Mouse (Mus musculus) hindbrain, embryonic 16.5 days (tissue): ENCODE measurements around the gene Tpbgl. TPM values are rescaled to one million over a fixed set of nuclear protein-coding genes. Genes with fewer than 3 reads are reported as not detected.
A peak's percentile ranks its signal among the peaks of the same experiment; 100 is the strongest.

ENCODE experiments used
- ATAC-seq: fragments of 200-750 bp; cut with Nextera tagmentation; 2 replicates; pipeline ENCODE4 v1.8.0; 2017; ENCODE audit warnings: moderate TSS enrichment, moderate library complexity
- H3K27ac ChIP-seq: fragments of 300-500 bp; sonication (generic); 2 replicates; pipeline ENCODE4 v1.5.1; 2014; ENCODE audit warnings: low read depth, mild to moderate bottlenecking, control low read depth, low read length, moderate library complexity
- H3K27me3 ChIP-seq: fragments of 300-500 bp; sonication (generic); replicated peaks from 2 replicates; pipeline ENCODE4 v1.6.1; 2014; ENCODE audit warnings: low read length; ENCODE audit not compliant: control insufficient read depth, insufficient read depth
- H3K36me3 ChIP-seq: fragments of 300-500 bp; sonication (generic); 2 replicates; pipeline ENCODE4 v1.6.1; 2014; ENCODE audit warnings: mild to moderate bottlenecking, low read length, moderate library complexity, mixed read lengths; ENCODE audit not compliant: control insufficient read depth, insufficient read depth
- H3K4me1 ChIP-seq: fragments of 300-500 bp; sonication (generic); 2 replicates; pipeline ENCODE4 v1.6.1; 2014; ENCODE audit warnings: low read depth, low read length; ENCODE audit not compliant: control insufficient read depth, insufficient read depth
- H3K4me2 ChIP-seq: fragments of 300-500 bp; sonication (generic); 2 replicates; pipeline ENCODE4 v1.6.1; 2014; ENCODE audit warnings: mild to moderate bottlenecking, low read length, control low read depth, moderate library complexity
- H3K4me3 ChIP-seq: fragments of 300-500 bp; sonication (generic); 2 replicates; pipeline ENCODE4 v1.5.1; 2014; ENCODE audit warnings: mild to moderate bottlenecking, low read length, control low read depth, moderate library complexity
- H3K9ac ChIP-seq: fragments of 300-500 bp; sonication (generic); 2 replicates; pipeline ENCODE4 v1.6.1; 2014; ENCODE audit warnings: low read depth, mild to moderate bottlenecking, control low read depth, low read length, moderate library complexity
- H3K9me3 ChIP-seq: fragments of 300-500 bp; sonication (generic); 2 replicates; pipeline ENCODE4 v1.6.1; 2014; ENCODE audit warnings: mild to moderate bottlenecking, low read length, moderate library complexity; ENCODE audit not compliant: control insufficient read depth
- WGBS: fragments of 180-500 bp; shearing (Covaris S2); extraction: QIAGEN DNeasy Blood & Tissue Kit; methylation state at CpG from one replicate; pipeline ENCODE4 v1.1.7; 2014; 5-methylcytosine and 5-hydroxymethylcytosine counted together
- polyA plus RNA-seq: library from polyadenylated mRNA; unstranded; fragments of >200 nt; fragmentation: Nextera tagmentation; extraction: Ambion mirVana; gene quantifications from 2 replicates; pipeline ENCODE4 v1.2.1, GENCODE M21; 2015

Gene Tpbgl
- polyA plus RNA-seq, 1 experiment from 2014 or later = 2.2 TPM

GRCm38 (mm10) chr7:99649585-99649984 is 22.7 kb upstream of the Tpbgl start:
- Histone ChIP-seq H3K4me1 (peaks cover 10% of the 10 kb centered on the region), H3K36me3 (no peaks in the 10 kb centered on the region), H3K27ac (no peak overlapping the region), H3K9ac (no peak overlapping the region), H3K4me3 (no peak overlapping the region), H3K4me2 (no peak overlapping the region), H3K9me3 (no peaks in the 10 kb centered on the region), H3K27me3 (no peaks in the 10 kb centered on the region)
- no peak for ATAC-seq
- 39% methylated on average over 4 of the region's 4 CpGs for WGBS

GRCm38 (mm10) chr7:99648623-99649022 is 21.7 kb upstream of the Tpbgl start:
- H3K4me2 ChIP-seq = no peak overlapping the region
- H3K36me3 ChIP-seq = no peaks in the 10 kb centered on the region
- no peaks in the 10 kb centered on the region for H3K9me3 ChIP-seq
- H3K27me3 ChIP-seq = no peaks in the 10 kb centered on the region
- peaks cover 10% of the 10 kb centered on the region for H3K4me1 ChIP-seq
- H3K27ac ChIP-seq = no peak overlapping the region
- ATAC-seq = peak; percentile 42; the same call in 1 of the 2 replicates
- H3K4me3 ChIP-seq = no peak overlapping the region
- no peak overlapping the region for H3K9ac ChIP-seq
- 12% methylated on average over 6 of the region's 6 CpGs for WGBS

- Histone ChIP-seq H3K4me3 (no peak overlapping the region), H3K27ac (no peak overlapping the region), H3K4me1 (peaks cover 4% of the 10 kb centered on the region; the same call in 1 of the 2 replicates), H3K27me3 (no peaks in the 10 kb centered on the region), H3K36me3 (no peaks in the 10 kb centered on the region), H3K9ac (no peak overlapping the region), H3K9me3 (no peaks in the 10 kb centered on the region), H3K4me2 (no peak overlapping the region)
- WGBS = 85% methylated on average over 7 of the region's 7 CpGs
- no peak for ATAC-seq
Measured at GRCm38 (mm10) chr7:99644701-99645100, 17.8 kb upstream of the Tpbgl start.

GRCm38 (mm10) chr7:99642078-99642477 is 15.2 kb upstream of the Tpbgl start:
- no peak for ATAC-seq
- Histone ChIP-seq H3K27ac (no peak overlapping the region), H3K4me3 (no peak overlapping the region), H3K9ac (0 out of 2 replicates have a peak overlapping the region, but pooled peaks have one; percentile 36), H3K27me3 (no peaks in the 10 kb centered on the region), H3K9me3 (no peaks in the 10 kb centered on the region), H3K36me3 (no peaks in the 10 kb centered on the region), H3K4me1 (no peaks in the 10 kb centered on the region; the same call in 1 of the 2 replicates), H3K4me2 (no peak overlapping the region)
- 64% methylated on average over 3 of the region's 3 CpGs for WGBS

- Histone ChIP-seq H3K4me1 (no peaks in the 10 kb centered on the region; the same call in 1 of the 2 replicates), H3K27ac (no peak overlapping the region), H3K27me3 (no peaks in the 10 kb centered on the region), H3K9ac (no peak overlapping the region), H3K36me3 (no peaks in the 10 kb centered on the region), H3K9me3 (no peaks in the 10 kb centered on the region), H3K4me2 (no peak overlapping the region), H3K4me3 (no peak overlapping the region)
- no peak; the same call in 1 of the 2 replicates for ATAC-seq
- WGBS = 51% methylated on average over 4 of the region's 4 CpGs
Measured at GRCm38 (mm10) chr7:99641245-99641644, 14.3 kb upstream of the Tpbgl start.

- no peak for ATAC-seq
- Histone ChIP-seq H3K9ac (no peak overlapping the region), H3K27me3 (no peaks in the 10 kb centered on the region), H3K4me2 (no peak overlapping the region), H3K9me3 (no peaks in the 10 kb centered on the region), H3K36me3 (no peaks in the 10 kb centered on the region), H3K4me3 (no peak overlapping the region), H3K4me1 (no peaks in the 10 kb centered on the region), H3K27ac (no peak overlapping the region)
- 82% methylated on average over 8 of the region's 8 CpGs for WGBS
Measured at GRCm38 (mm10) chr7:99633966-99634665, 7.2 kb upstream of the Tpbgl start.

GRCm38 (mm10) chr7:99632286-99632685 is 5.4 kb upstream of the Tpbgl start:
- no peak overlapping the region for H3K4me2 ChIP-seq
- no peaks in the 10 kb centered on the region for H3K9me3 ChIP-seq
- peaks cover 5% of the 10 kb centered on the region for H3K27me3 ChIP-seq
- WGBS = 24% methylated on average over 6 of the region's 6 CpGs
- H3K4me1 ChIP-seq = 0 out of 2 replicates have a peak, but pooled peaks cover 2% of the 10 kb centered on the region
- no peak overlapping the region for H3K27ac ChIP-seq
- H3K36me3 ChIP-seq = no peaks in the 10 kb centered on the region
- H3K9ac ChIP-seq = no peak overlapping the region
- no peak for ATAC-seq
- H3K4me3 ChIP-seq = no peak overlapping the region

- H3K4me1 ChIP-seq = peaks cover 7% of the 10 kb centered on the region
- no peak overlapping the region for H3K27ac ChIP-seq
- H3K9me3 ChIP-seq = no peaks in the 10 kb centered on the region
- peaks cover 12% of the 10 kb centered on the region for H3K27me3 ChIP-seq
- 6% methylated on average over 7 of the region's 7 CpGs for WGBS
- H3K4me3 ChIP-seq = no peak overlapping the region; the same call in 1 of the 2 replicates
- ATAC-seq = no peak
- H3K9ac ChIP-seq = no peak overlapping the region
- H3K36me3 ChIP-seq = no peaks in the 10 kb centered on the region
- H3K4me2 ChIP-seq = peak overlapping the region; percentile 90
Measured at GRCm38 (mm10) chr7:99627366-99627765, 463 bp upstream of the Tpbgl start.

- Histone ChIP-seq H3K4me3 (peak overlapping the region; percentile 59), H3K4me2 (peak overlapping the region; percentile 90), H3K27ac (no peak overlapping the region; the same call in 1 of the 2 replicates), H3K27me3 (peaks cover 12% of the 10 kb centered on the region), H3K36me3 (no peaks in the 10 kb centered on the region), H3K9me3 (no peaks in the 10 kb centered on the region), H3K4me1 (peaks cover 7% of the 10 kb centered on the region), H3K9ac (peak overlapping the region; percentile 77)
- WGBS = under 1% methylated on average over 61 of the region's 81 CpGs
- ATAC-seq = peak; percentile 91
Measured at GRCm38 (mm10) chr7:99625722-99626375, 1.1 kb downstream of the Tpbgl start.
